Mouse (Mus musculus) forebrain, embryonic 13.5 days (tissue): ENCODE measurements at regions not wholly inside any gene's neighbourhood (a gene's known extent, or its start where the extent isn't known, plus 50 kb on each side); places are given as distances from the start of the nearest gene placed in this dataset.

Source experiments
- ATAC-seq: fragments of 200-750 bp; cut with Nextera tagmentation; 2 replicates; pipeline ENCODE4 v1.8.0; 2017
- H3K27ac ChIP-seq: fragments of 300-500 bp; sonication (generic); 2 replicates; pipeline ENCODE4 v1.5.1; 2015; ENCODE audit warnings: inconsistent platforms, mild to moderate bottlenecking, moderate library complexity
- H3K27me3 ChIP-seq: fragments of 300-500 bp; sonication (generic); 2 replicates; pipeline ENCODE4 v1.6.1; 2015; ENCODE audit warnings: mild to moderate bottlenecking, inconsistent platforms
- H3K36me3 ChIP-seq: fragments of 300-500 bp; sonication (generic); 2 replicates; pipeline ENCODE4 v1.6.1; 2015; ENCODE audit warnings: mild to moderate bottlenecking, inconsistent platforms; ENCODE audit not compliant: poor library complexity, severe bottlenecking
- H3K4me1 ChIP-seq: fragments of 300-500 bp; sonication (generic); 2 replicates; pipeline ENCODE4 v1.6.1; 2015; ENCODE audit warnings: inconsistent platforms
- H3K4me2 ChIP-seq: fragments of 300-500 bp; sonication (generic); 2 replicates; pipeline ENCODE4 v1.6.1; 2015; ENCODE audit warnings: inconsistent platforms, mild to moderate bottlenecking, moderate library complexity
- H3K4me3 ChIP-seq: fragments of 300-500 bp; sonication (generic); 2 replicates; pipeline ENCODE4 v1.5.1; 2015; ENCODE audit warnings: mild to moderate bottlenecking, inconsistent platforms
- H3K9ac ChIP-seq: fragments of 300-500 bp; sonication (generic); 2 replicates; pipeline ENCODE4 v1.6.1; 2015; ENCODE audit warnings: mild to moderate bottlenecking, inconsistent platforms
- H3K9me3 ChIP-seq: fragments of 300-500 bp; sonication (generic); replicated peaks from 2 replicates; pipeline ENCODE4 v1.6.1; 2016; ENCODE audit warnings: inconsistent platforms
- WGBS: fragments of 180-500 bp; shearing (Covaris S2); methylation state at CpG from one replicate; pipeline ENCODE4 v1.1.7; 2015; 5-methylcytosine and 5-hydroxymethylcytosine counted together

- Histone ChIP-seq H3K4me3 (no peak overlapping the region), H3K27ac (no peak overlapping the region), H3K9ac (no peak overlapping the region), H3K9me3 (no peaks in the 10 kb centered on the region), H3K4me1 (peaks cover 39% of the 10 kb centered on the region), H3K36me3 (no peaks in the 10 kb centered on the region), H3K27me3 (peaks cover 3% of the 10 kb centered on the region; the same call in 1 of the 2 replicates), H3K4me2 (no peak overlapping the region)
- WGBS, result 83% methylated on average over 9 of the region's 9 CpGs
- no peak for ATAC-seq
These were observed 137.4 kb upstream of the 1600014C23Rik start for GRCm38 (mm10) chr17:45871067-45871466.

- Histone ChIP-seq H3K27ac (no peak overlapping the region), H3K4me1 (peaks cover 35% of the 10 kb centered on the region), H3K27me3 (no peaks in the 10 kb centered on the region; the same call in 1 of the 2 replicates), H3K9ac (no peak overlapping the region), H3K9me3 (no peaks in the 10 kb centered on the region), H3K36me3 (no peaks in the 10 kb centered on the region), H3K4me3 (no peak overlapping the region), H3K4me2 (no peak overlapping the region)
- WGBS, result 70% methylated on average over 17 of the region's 17 CpGs
- no peak for ATAC-seq
These were observed 135.6 kb upstream of the 1600014C23Rik start for GRCm38 (mm10) chr17:45869014-45869968.

GRCm38 (mm10) chr17:45868539-45868938 lies 134.9 kb upstream of the 1600014C23Rik start:
- peaks cover 3% of the 10 kb centered on the region; the same call in 1 of the 2 replicates for H3K27me3 ChIP-seq
- 92% methylated on average over 4 of the region's 4 CpGs for WGBS
- no peak overlapping the region for H3K27ac ChIP-seq
- no peak overlapping the region for H3K4me3 ChIP-seq
- H3K9me3 ChIP-seq, result no peaks in the 10 kb centered on the region
- peaks cover 27% of the 10 kb centered on the region for H3K4me1 ChIP-seq
- no peak overlapping the region for H3K4me2 ChIP-seq
- H3K9ac ChIP-seq, result no peak overlapping the region
- no peaks in the 10 kb centered on the region for H3K36me3 ChIP-seq
- no peak for ATAC-seq

GRCm38 (mm10) chr17:45867727-45868126 lies 134.1 kb upstream of the 1600014C23Rik start:
- Histone ChIP-seq H3K27ac (no peak overlapping the region), H3K4me3 (no peak overlapping the region), H3K9ac (no peak overlapping the region), H3K4me1 (peaks cover 19% of the 10 kb centered on the region), H3K9me3 (no peaks in the 10 kb centered on the region), H3K36me3 (no peaks in the 10 kb centered on the region), H3K27me3 (peaks cover 4% of the 10 kb centered on the region; the same call in 1 of the 2 replicates), H3K4me2 (no peak overlapping the region)
- WGBS, result 75% methylated on average over 5 of the region's 5 CpGs
- no peak for ATAC-seq

DNA sequence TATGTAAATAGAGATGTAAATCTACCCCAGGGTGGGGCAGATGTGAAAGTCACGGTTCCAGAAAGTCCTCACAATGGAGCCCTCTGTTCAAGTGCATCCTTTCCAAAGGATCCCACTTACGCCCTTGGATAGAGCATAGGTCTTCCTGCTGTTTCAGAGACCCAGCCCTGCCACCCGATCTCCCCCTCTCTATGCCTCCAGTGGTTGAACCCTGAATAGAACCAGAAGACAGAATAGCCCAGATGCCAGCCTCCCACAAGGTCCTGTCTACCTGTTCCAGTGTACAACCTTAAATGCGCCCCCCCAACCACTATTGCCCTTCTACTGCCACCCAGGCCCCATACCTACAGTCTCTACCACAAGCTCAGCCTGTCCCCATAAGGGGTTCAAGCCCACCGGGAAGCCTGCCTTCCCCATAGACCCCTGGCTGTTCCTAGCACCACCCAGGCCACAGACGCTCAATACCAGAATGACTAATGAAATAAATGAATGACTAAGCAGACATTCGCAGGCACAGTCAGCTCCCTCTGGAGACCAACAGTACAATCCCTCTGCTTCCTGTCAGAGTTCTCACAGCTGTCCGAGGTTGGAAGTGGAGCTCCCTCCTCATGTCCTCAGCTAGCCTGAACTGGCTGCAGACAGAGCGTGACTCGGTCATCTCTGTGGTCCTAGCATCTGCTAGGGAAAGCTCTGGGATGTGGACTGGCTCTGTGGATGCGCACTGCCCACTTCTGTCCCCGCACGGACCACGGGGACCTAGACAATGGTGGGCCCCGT lies 133.4 kb upstream of the 1600014C23Rik start:
- 78% methylated on average over 15 of the region's 15 CpGs for WGBS
- Histone ChIP-seq H3K27me3 (peaks cover 4% of the 10 kb centered on the region; the same call in 1 of the 2 replicates), H3K27ac (no peak overlapping the region), H3K9ac (no peak overlapping the region), H3K9me3 (no peaks in the 10 kb centered on the region), H3K4me3 (no peak overlapping the region), H3K4me2 (no peak overlapping the region), H3K4me1 (peaks cover 13% of the 10 kb centered on the region), H3K36me3 (no peaks in the 10 kb centered on the region)
- ATAC-seq, result no peak

DNA sequence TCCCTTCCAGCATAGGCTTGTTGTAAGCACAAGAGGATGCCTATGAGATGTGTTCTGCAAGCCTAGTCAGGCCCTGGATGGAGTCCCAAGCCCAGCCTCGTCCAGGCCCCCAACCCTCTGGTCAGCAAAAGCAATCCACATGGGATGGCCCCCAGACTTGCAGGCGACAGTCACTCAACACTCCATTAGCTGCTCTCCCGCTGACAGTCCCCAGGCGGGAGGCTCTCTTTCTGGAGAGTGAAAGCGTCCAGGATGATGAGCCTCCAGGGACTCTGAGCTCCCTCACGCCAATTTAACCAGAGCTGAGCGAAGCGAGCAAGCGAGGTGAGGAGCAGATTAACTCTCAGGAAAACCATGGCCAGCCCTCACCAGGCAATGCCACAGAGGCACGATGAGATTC lies 132.7 kb upstream of the 1600014C23Rik start:
- WGBS, result 37% methylated on average over 10 of the region's 10 CpGs
- H3K4me3 ChIP-seq, result no peak overlapping the region

GRCm38 (mm10) chr17:45865944-45866343 lies 132.3 kb upstream of the 1600014C23Rik start:
- Histone ChIP-seq H3K27me3 (peaks cover 4% of the 10 kb centered on the region; the same call in 1 of the 2 replicates), H3K4me3 (no peak overlapping the region), H3K9me3 (no peaks in the 10 kb centered on the region), H3K36me3 (no peaks in the 10 kb centered on the region), H3K4me2 (no peak overlapping the region), H3K27ac (no peak overlapping the region), H3K9ac (no peak overlapping the region), H3K4me1 (0 out of 2 replicates have a peak, but pooled peaks cover 2% of the 10 kb centered on the region)
- no peak for ATAC-seq
- WGBS, result 85% methylated on average over 6 of the region's 6 CpGs

More for the DNA sequence above, 132.7 kb upstream of the 1600014C23Rik start:
- Histone ChIP-seq H3K4me1 (0 out of 2 replicates have a peak, but pooled peaks cover 6% of the 10 kb centered on the region), H3K4me2 (no peak overlapping the region), H3K27me3 (peaks cover 4% of the 10 kb centered on the region; the same call in 1 of the 2 replicates), H3K27ac (no peak overlapping the region), H3K9ac (no peak overlapping the region), H3K36me3 (no peaks in the 10 kb centered on the region), H3K9me3 (no peaks in the 10 kb centered on the region)
- ATAC-seq, result no peak

DNA sequence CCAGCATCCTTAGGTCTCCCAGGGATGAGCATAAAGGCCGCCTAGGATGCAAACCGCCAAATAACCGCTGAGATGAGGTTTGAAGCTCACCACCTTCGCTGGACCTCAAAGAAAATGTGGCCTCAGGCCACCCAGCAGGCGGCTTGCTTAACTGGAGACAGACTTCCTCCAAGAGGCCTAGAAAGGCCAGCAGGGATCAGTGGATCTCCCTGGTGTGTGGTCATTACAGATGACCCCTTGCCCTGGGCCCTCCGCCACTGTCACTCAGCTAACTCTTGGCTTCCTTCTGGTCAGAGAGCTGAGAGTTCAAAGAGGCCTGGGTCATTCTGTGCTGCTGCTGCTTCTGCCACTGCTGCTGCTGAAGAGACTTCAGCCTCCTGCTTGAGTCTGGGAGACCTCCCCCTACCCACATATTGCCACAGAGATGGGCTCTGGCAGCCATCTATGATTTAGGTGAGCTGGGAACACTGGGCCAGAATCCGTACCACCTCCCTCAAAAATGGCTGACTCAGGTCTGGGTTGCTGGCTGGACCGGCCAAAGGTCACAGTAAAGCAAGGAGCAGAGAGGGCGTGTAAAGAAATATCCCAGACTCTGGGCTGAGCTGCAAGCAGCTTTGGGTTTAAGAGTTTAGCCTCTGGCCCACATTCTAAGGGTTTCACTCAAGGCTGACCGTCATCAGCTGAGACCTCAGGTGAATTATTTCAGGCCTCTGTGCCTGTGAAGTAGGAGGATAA lies 130.0 kb upstream of the 1600014C23Rik start:
- Histone ChIP-seq H3K4me3 (no peak overlapping the region), H3K27me3 (0 out of 2 replicates have a peak, but pooled peaks cover 4% of the 10 kb centered on the region), H3K9me3 (no peaks in the 10 kb centered on the region), H3K36me3 (no peaks in the 10 kb centered on the region), H3K4me1 (no peaks in the 10 kb centered on the region), H3K9ac (no peak overlapping the region), H3K4me2 (no peak overlapping the region), H3K27ac (no peak overlapping the region)
- ATAC-seq, result no peak
- 52% methylated on average over 10 of the region's 10 CpGs for WGBS

DNA sequence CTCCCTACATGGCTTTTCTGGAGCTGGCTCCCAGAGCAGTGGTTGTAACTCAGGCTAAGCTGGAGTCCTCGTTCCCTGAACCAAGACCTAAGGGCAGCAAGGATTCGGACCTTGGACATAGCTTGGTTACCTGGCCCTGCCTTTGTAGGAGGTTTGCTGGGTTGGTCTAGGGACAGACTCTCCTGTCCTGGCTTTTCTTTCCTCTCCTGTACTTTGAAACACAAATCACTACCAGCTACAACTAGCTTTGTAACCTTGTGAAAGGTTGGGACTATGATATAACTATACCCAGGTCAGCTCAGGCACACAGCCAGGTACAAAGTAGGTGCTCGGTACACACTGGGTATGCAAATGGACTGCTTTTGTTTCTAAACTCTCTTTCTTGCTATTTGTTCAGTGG lies 129.4 kb upstream of the 1600014C23Rik start:
- Histone ChIP-seq H3K4me2 (no peak overlapping the region), H3K9ac (no peak overlapping the region), H3K27ac (no peak overlapping the region), H3K9me3 (no peaks in the 10 kb centered on the region), H3K4me1 (no peaks in the 10 kb centered on the region), H3K27me3 (0 out of 2 replicates have a peak, but pooled peaks cover 4% of the 10 kb centered on the region), H3K4me3 (no peak overlapping the region), H3K36me3 (no peaks in the 10 kb centered on the region)
- WGBS, result 69% methylated on average over 3 of the region's 3 CpGs
- no peak for ATAC-seq

GRCm38 (mm10) chr17:45859441-45859840 lies 125.8 kb upstream of the 1600014C23Rik start:
- no peaks in the 10 kb centered on the region for H3K36me3 ChIP-seq
- no peak overlapping the region for H3K27ac ChIP-seq
- H3K4me2 ChIP-seq, result no peak overlapping the region
- ATAC-seq, result no peak
- 84% methylated on average over 5 of the region's 5 CpGs for WGBS
- no peaks in the 10 kb centered on the region for H3K4me1 ChIP-seq
- H3K4me3 ChIP-seq, result no peak overlapping the region
- H3K9me3 ChIP-seq, result no peaks in the 10 kb centered on the region
- 0 out of 2 replicates have a peak, but pooled peaks cover 4% of the 10 kb centered on the region for H3K27me3 ChIP-seq
- H3K9ac ChIP-seq, result no peak overlapping the region

DNA sequence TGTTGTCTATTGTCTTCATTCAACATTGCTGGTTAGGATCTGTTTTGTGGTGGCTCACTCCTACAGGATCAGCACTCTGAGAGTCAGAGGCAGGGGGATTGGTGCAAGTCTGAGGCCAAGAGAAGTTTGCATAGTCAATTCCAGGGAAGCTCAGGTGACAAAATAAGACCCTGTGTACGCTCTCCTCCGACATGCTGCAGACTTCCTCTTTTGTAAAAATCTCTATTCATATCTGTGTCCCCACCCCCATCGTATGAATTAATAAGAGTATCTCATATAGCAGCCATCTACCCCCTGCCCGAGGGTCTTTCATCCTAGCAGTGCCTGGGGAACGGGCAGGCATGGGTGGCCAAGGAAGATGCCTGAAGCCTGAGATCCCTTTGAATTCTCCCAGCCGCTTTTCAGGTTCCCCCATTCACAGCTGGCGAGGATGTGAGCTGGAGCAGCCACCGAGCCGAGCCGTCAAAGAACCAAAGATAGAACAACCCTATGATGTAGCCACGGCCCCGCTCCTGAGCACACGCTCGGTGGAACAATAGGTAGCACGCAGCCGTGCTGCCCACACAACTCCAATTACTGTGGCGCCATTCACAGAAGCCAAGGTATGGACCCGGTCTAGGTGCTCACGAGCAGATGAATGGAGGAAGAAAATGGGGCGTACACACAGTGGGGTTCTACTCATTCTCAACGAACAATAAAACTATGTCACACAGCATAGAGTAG lies 120.4 kb upstream of the 1600014C23Rik start:
- H3K9ac ChIP-seq, result no peak overlapping the region

More for the DNA sequence above, 120.4 kb upstream of the 1600014C23Rik start:
- no peak overlapping the region for H3K4me3 ChIP-seq
- no peaks in the 10 kb centered on the region for H3K9me3 ChIP-seq
- H3K4me2 ChIP-seq, result no peak overlapping the region
- H3K4me1 ChIP-seq, result peaks cover 2% of the 10 kb centered on the region; the same call in 1 of the 2 replicates
- 61% methylated on average over 21 of the region's 21 CpGs for WGBS
- ATAC-seq, result peak; percentile 55; the same call in 1 of the 2 replicates
- no peak overlapping the region for H3K27ac ChIP-seq
- 0 out of 2 replicates have a peak, but pooled peaks cover 2% of the 10 kb centered on the region for H3K27me3 ChIP-seq
- no peaks in the 10 kb centered on the region for H3K36me3 ChIP-seq
